Mouse (Mus musculus) v-Abl transformed pro-B cells (cell line): ENCODE results near the gene Msx2.

ENCODE experiments used
- in situ Hi-C, 2 experiments: fragments of 400-800 bp; cut with MboI; formaldehyde crosslinking; loops; one replicate each; pipeline ENCODE4 v1.15.1; 2025; ENCODE audit not compliant: unreplicated experiment in 2 of 2

Gene Msx2

GRCm38 (mm10) chr13:53472614-53473124 is at the start of gene Msx2:
Gene Msx2, minus strand, starts transcription at chr13:53473074.
- in situ Hi-C loops = no loop called here

- in situ Hi-C loops = no loop called here
Observed at GRCm38 (mm10) chr13:53521468-53521867, 48.6 kb upstream of the Msx2 start.

- in situ Hi-C loops = no loop called here
Observed at GRCm38 (mm10) chr13:53520343-53520937, 47.6 kb upstream of the Msx2 start.

- in situ Hi-C loops = no loop called here
Observed at GRCm38 (mm10) chr13:53519727-53520126, 46.9 kb upstream of the Msx2 start.

- in situ Hi-C loops = no loop called here
Observed at GRCm38 (mm10) chr13:53518306-53518705, 45.4 kb upstream of the Msx2 start.

- in situ Hi-C loops = no loop called here
Observed at GRCm38 (mm10) chr13:53514574-53514973, 41.7 kb upstream of the Msx2 start.

- in situ Hi-C loops = no loop called here
Observed at GRCm38 (mm10) chr13:53511366-53511765, 38.5 kb upstream of the Msx2 start.

GRCm38 (mm10) chr13:53502406-53502805 is 29.5 kb upstream of the Msx2 start:
- in situ Hi-C loops = no loop called here

GRCm38 (mm10) chr13:53501561-53502253 is 28.8 kb upstream of the Msx2 start:
- in situ Hi-C loops = no loop called here

GRCm38 (mm10) chr13:53501057-53501456 is 28.2 kb upstream of the Msx2 start:
- in situ Hi-C loops = no loop called here

GRCm38 (mm10) chr13:53486512-53486911 is 13.6 kb upstream of the Msx2 start:
- in situ Hi-C loops = no loop called here

- in situ Hi-C loops = no loop called here
Observed at GRCm38 (mm10) chr13:53475701-53476188, 2.9 kb upstream of the Msx2 start.

GRCm38 (mm10) chr13:53474491-53474890 is 1.6 kb upstream of the Msx2 start:
- in situ Hi-C loops = no loop called here

GRCm38 (mm10) chr13:53473991-53474390 is 1.1 kb upstream of the Msx2 start:
- in situ Hi-C loops = no loop called here

- in situ Hi-C loops = no loop called here
Observed at GRCm38 (mm10) chr13:53473291-53473690, 417 bp upstream of the Msx2 start.

GRCm38 (mm10) chr13:53471926-53472613 is 804 bp downstream of the Msx2 start:
- in situ Hi-C loops = no loop called here

- in situ Hi-C loops = no loop called here
Observed at GRCm38 (mm10) chr13:53471411-53471810, 1.5 kb downstream of the Msx2 start.

GRCm38 (mm10) chr13:53470437-53471151 is 2.3 kb downstream of the Msx2 start:
- in situ Hi-C loops = no loop called here

- in situ Hi-C loops = no loop called here
Observed at GRCm38 (mm10) chr13:53469756-53470155, 3.1 kb downstream of the Msx2 start.

- in situ Hi-C loops = no loop called here
Observed at GRCm38 (mm10) chr13:53468171-53468570, 4.7 kb downstream of the Msx2 start.
